Mouse (Mus musculus) heart, embryonic 14.5 days (tissue): Measurements from ENCODE around the gene Olfr316. TPM values are rescaled to one million over a fixed set of nuclear protein-coding genes. Genes with fewer than 3 reads are reported as not detected.
A peak's percentile ranks its signal among the peaks of the same experiment; 100 is the strongest.
"Not testable (repeated sequence)": the region's sequence is repeated elsewhere in the genome, so short reads cannot be mapped to it uniquely, and the experiment has no call there.

Experiments used
- ATAC-seq: fragments of 200-750 bp; cut with Nextera tagmentation; 2 replicates; pipeline ENCODE4 v1.8.0; 2017; ENCODE audit warnings: low read depth, moderate TSS enrichment; ENCODE audit not compliant: insufficient number of reproducible peaks, insufficient read depth, low FRiP score
- H3K27ac ChIP-seq, 2 experiments: fragments of 200-500 bp in 1 of 2; fragments of 300-500 bp in 1 of 2; sonication (generic) in 1 of 2; replicated peaks in 1 of 2; 2 replicates each; pipeline ENCODE4 v1.5.1; 2012 to 2014; ENCODE audit warnings: low read depth in 2 of 2, low read length in 2 of 2, control low read depth in 1 of 2, mild to moderate bottlenecking in 1 of 2, mixed read lengths in 1 of 2; ENCODE audit not compliant: control insufficient read depth in 1 of 2, insufficient read depth in 1 of 2
- H3K27me3 ChIP-seq: fragments of 300-500 bp; sonication (generic); 2 replicates; pipeline ENCODE4 v1.6.1; 2014; ENCODE audit warnings: mild to moderate bottlenecking, low read length, control low read depth; ENCODE audit not compliant: control insufficient read depth, insufficient read depth
- H3K36me3 ChIP-seq: fragments of 300-500 bp; sonication (generic); 2 replicates; pipeline ENCODE4 v1.6.1; 2014; ENCODE audit warnings: mild to moderate bottlenecking, control low read depth, low read length, mixed read lengths; ENCODE audit not compliant: control insufficient read depth, insufficient read depth
- H3K4me1 ChIP-seq, 2 experiments: fragments of 200-500 bp in 1 of 2; fragments of 300-500 bp in 1 of 2; sonication (generic) in 1 of 2; 2 replicates each; pipeline ENCODE4 v1.6.1; 2012 to 2014; ENCODE audit warnings: low read length in 2 of 2, control low read depth in 1 of 2, mixed read lengths in 1 of 2; ENCODE audit not compliant: control insufficient read depth in 2 of 2, insufficient read depth in 2 of 2
- H3K4me2 ChIP-seq: fragments of 300-500 bp; sonication (generic); 2 replicates; pipeline ENCODE4 v1.6.1; 2014; ENCODE audit warnings: mild to moderate bottlenecking, low read length
- H3K4me3 ChIP-seq, 2 experiments: fragments of 200-500 bp in 1 of 2; fragments of 300-500 bp in 1 of 2; sonication (generic) in 1 of 2; 2 replicates each; pipeline ENCODE4 v1.5.1; 2012 to 2014; ENCODE audit warnings: low read length in 2 of 2, mild to moderate bottlenecking in 2 of 2, control low read depth in 1 of 2, low read depth in 1 of 2, moderate library complexity in 1 of 2; ENCODE audit not compliant: control insufficient read depth in 1 of 2, insufficient read depth in 1 of 2
- H3K9ac ChIP-seq: fragments of 300-500 bp; sonication (generic); 2 replicates; pipeline ENCODE4 v1.6.1; 2014; ENCODE audit warnings: mild to moderate bottlenecking, low read length
- H3K9me3 ChIP-seq: fragments of 300-500 bp; sonication (generic); 2 replicates; pipeline ENCODE4 v1.6.1; 2016; ENCODE audit warnings: low read length, control low read depth; ENCODE audit not compliant: control insufficient read depth
- WGBS: fragments of 180-500 bp; shearing (Covaris S2); extraction: QIAGEN DNeasy Blood & Tissue Kit; methylation state at CpG from one replicate; pipeline ENCODE4 v1.1.7; 2014; 5-methylcytosine and 5-hydroxymethylcytosine counted together
- polyA plus RNA-seq: library from polyadenylated mRNA; unstranded; fragments of >200 nt; fragmentation: Nextera tagmentation; extraction: Ambion mirVana; gene quantifications from 2 replicates; pipeline ENCODE4 v1.2.1, GENCODE M21; 2014

The Olfr316 gene
- polyA plus RNA-seq, 1 experiment from 2014 or later, result not detected

DNA sequence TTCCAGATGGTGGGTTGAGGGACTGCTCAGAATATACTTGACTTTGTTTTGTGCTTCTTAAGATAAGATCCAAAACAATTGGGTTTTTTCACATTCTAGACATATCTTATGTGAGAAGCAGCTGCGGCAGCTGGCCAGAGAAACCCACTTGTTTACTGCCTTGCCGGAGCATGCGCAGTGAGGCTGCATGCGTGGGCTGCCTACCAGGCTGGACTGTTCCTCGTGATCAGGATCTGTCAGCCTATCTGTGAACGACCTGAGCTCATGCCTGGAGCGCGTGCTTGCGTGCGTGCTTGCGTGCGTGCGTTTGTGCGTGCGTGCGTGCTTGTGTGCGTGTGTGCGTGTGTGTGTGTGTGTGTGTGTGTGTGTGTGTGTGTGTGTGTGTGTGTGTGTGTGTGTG lies 1.4 kb upstream of the Olfr316 start:
- not testable (repeated sequence) for H3K9me3 ChIP-seq, H3K27me3 ChIP-seq, H3K4me1 ChIP-seq, H3K4me3 ChIP-seq, H3K9ac ChIP-seq, H3K36me3 ChIP-seq, ATAC-seq, H3K27ac ChIP-seq, H3K4me2 ChIP-seq
- WGBS, result 83% methylated on average over 18 of the region's 18 CpGs

- no peak within 1 kb of the TSS for H3K4me2 ChIP-seq
- no peaks in the 10 kb centered on the region for H3K9me3 ChIP-seq
- H3K27ac ChIP-seq, result no peak within 1 kb of the TSS
- no peaks in the 10 kb centered on the region for H3K27me3 ChIP-seq
- no peaks in the 10 kb centered on the region for H3K36me3 ChIP-seq
- no peak within 1 kb of the TSS for H3K9ac ChIP-seq
- no peak within 1 kb of the TSS for H3K4me3 ChIP-seq
- no peak for ATAC-seq
- H3K4me1 ChIP-seq, result no peaks in the 10 kb centered on the region
Measured at GRCm38 (mm10) chr11:58772888-58773287, 20.4 kb downstream of the Olfr316 start, which contains the start of gene Olfr315. TSS of gene Olfr315 (plus strand) at chr11:58773188.

DNA sequence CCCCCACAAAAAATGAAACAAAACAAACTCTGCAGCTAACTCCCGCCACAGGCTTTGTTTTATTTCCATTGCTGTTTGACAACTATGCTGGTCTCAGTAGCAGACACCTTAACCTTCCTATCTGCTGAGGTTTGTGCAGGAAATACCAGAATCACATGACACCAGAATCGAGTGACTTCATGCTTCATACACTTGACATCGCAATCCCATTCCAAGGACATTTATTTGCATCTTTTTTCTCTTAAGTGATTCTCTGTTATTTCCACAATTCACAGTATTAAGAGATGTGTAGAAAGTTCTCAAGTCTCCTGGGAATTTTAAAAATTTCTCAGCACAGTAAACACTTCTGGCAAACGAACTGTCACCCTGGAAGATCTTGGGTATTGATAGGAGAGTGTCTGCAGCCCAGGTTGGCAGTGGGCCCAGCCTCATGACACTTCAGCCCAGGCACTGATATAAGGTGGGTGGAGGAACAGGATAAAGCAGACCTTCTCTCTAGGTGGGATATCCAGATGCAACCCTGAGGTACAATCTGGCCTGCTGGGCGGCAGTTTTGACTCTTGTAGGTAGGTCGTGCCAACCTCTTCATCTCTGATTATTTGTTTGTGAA lies 30.1 kb downstream of the Olfr316 start, which contains the start of gene Olfr314:
Olfr314 (plus strand) TSS at position 473 of the 610 bp plus-strand sequence.
- H3K9me3 ChIP-seq, result no peaks in the 10 kb centered on the region
- no peak within 1 kb of the TSS for H3K9ac ChIP-seq
- no peak within 1 kb of the TSS for H3K27ac ChIP-seq
- peaks cover 0 to 13% of the 10 kb centered on the region in 2 experiments; a peak in 3 of 4 replicates for H3K4me1 ChIP-seq
- ATAC-seq, result no peak
- H3K36me3 ChIP-seq, result no peaks in the 10 kb centered on the region
- H3K4me2 ChIP-seq, result 0 out of 2 replicates have a peak within 1 kb of the TSS, but pooled peaks have one; percentile 5
- WGBS, result 48% methylated on average over 6 of the region's 6 CpGs
- H3K4me3 ChIP-seq, result no peak within 1 kb of the TSS
- no peaks in the 10 kb centered on the region for H3K27me3 ChIP-seq

DNA sequence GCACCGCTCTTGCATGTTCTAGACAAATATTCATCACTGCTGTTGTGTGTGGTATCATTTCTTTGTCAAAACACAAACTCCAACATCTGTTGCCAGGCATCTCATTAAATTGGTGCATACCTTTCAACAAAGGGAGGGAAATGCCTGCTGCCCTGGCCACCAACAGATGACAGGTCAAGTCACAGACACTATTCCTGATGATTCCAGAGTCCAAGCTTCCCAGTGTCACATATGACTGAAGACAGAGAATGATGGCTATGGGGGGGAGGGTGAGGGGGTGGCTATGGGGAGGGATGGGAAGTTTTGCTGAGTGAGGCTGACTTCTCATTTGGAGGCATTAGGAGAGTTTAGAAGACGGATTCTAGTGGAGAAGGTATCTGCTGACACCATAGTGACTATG lies 31.6 kb downstream of the Olfr316 start:
- Histone ChIP-seq H3K9ac (no peak overlapping the region), H3K9me3 (no peaks in the 10 kb centered on the region), H3K36me3 (no peaks in the 10 kb centered on the region), H3K4me2 (no peak overlapping the region), H3K27ac (no peak overlapping the region), H3K4me3 (no peak overlapping the region), H3K27me3 (no peaks in the 10 kb centered on the region), H3K4me1 (peaks cover 0 to 13% of the 10 kb centered on the region in 2 experiments; a peak in 3 of 4 replicates)
- WGBS, result 63% methylated on average over 2 of the region's 2 CpGs
- no peak for ATAC-seq

DNA sequence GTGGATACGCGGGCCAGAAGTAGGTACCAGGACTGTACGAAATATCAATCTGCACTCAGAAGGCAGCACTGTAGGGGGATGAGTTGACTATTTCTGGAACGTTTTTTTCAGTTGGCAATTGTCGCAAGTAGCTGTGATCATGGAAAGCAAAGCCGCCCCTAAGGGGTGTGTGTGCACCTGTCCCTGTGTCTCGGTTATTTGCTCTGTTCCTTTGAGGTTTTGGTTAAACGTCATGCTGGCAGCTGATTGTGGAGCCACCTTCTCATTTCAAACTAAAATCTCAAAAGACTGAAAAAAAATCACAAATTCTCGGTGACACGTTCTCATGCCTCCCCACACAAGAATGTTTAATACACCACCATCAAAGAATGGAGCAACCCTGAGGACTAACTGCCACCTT lies 35.1 kb downstream of the Olfr316 start:
- Histone ChIP-seq H3K4me1 (peaks cover 0 to 9% of the 10 kb centered on the region in 2 experiments; a peak in 3 of 4 replicates), H3K27ac (no peak overlapping the region), H3K27me3 (no peaks in the 10 kb centered on the region), H3K9me3 (no peaks in the 10 kb centered on the region), H3K4me2 (no peak overlapping the region), H3K9ac (no peak overlapping the region), H3K4me3 (no peak overlapping the region), H3K36me3 (no peaks in the 10 kb centered on the region)
- WGBS, result 82% methylated on average over 10 of the region's 10 CpGs
- no peak for ATAC-seq

DNA sequence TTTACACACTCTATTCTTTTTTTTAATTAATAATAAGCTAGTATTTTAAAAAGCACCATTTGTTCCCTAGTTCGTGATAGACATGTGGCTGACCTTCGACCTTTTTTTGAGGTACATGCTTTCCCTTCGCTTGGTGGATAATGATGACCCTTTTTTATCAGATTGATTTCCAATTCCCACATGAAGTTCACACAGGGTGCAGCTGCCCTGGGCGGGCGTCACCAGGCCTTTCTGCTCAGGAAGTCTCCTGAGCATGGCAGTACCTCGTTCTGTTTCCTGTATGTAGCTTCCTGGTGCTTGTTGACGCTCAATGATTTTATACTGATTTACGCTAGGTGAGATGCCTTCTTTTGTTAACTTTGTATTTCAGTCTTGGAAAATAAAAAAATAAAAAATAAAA lies 35.8 kb downstream of the Olfr316 start:
- no peaks in the 10 kb centered on the region for H3K9me3 ChIP-seq
- H3K9ac ChIP-seq, result no peak overlapping the region
- no peak for ATAC-seq
- no peak overlapping the region for H3K27ac ChIP-seq
- H3K36me3 ChIP-seq, result no peaks in the 10 kb centered on the region
- no peaks in the 10 kb centered on the region for H3K27me3 ChIP-seq
- 0 out of 4 replicates have a peak, but pooled peaks cover 0 to 6% of the 10 kb centered on the region in 2 experiments for H3K4me1 ChIP-seq
- WGBS, result 77% methylated on average over 8 of the region's 8 CpGs
- H3K4me2 ChIP-seq, result no peak overlapping the region
- no peak overlapping the region for H3K4me3 ChIP-seq

DNA sequence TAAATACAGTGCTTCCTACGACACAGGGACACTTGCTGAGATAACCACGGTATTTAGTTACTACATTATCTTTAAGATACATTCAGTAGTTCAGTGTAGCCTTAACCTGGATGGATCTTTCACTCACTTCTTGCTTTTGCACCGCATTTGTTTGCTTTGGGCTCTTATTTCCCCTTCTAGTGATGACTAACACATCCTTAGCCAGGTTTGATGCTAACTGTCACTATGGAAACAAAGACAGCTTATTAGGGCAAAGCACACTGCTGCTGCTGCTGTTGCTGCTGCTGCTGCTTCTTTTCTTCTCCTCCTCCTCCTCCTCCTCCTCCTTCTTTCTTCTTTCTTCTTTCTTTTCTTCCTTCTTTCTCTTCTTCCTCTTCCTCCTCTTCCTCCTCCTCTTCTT lies 37.0 kb downstream of the Olfr316 start:
- Histone ChIP-seq H3K27ac (no peak overlapping the region), H3K4me2 (no peak overlapping the region), H3K9ac (no peak overlapping the region), H3K9me3 (no peaks in the 10 kb centered on the region), H3K4me1 (0 out of 4 replicates have a peak, but pooled peaks cover 0 to under 1% of the 10 kb centered on the region in 2 experiments), H3K27me3 (no peaks in the 10 kb centered on the region), H3K4me3 (no peak overlapping the region), H3K36me3 (no peaks in the 10 kb centered on the region)
- 26% methylated on average over 3 of the region's 3 CpGs for WGBS
- ATAC-seq, result no peak

DNA sequence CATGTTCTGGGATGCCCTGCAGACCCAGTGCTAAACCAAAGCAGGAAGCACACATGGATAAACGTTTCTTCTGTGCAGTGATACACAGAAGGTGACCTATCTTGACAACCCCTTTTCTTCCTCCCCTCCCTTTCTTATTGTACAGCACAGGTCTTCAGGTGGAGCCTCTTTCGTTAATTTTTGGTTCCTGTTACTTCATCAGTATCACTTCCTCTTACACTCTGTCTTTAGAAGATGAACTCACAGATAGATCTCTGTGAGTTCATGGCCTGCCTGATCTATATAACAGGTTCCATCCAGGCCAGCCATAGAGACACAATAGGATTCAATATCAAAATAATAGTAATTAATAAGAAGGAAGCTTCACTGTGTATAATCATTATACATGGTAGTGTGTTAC lies 37.5 kb downstream of the Olfr316 start:
- Histone ChIP-seq H3K9ac (no peak overlapping the region), H3K4me1 (no peaks in the 10 kb centered on the region), H3K27me3 (no peaks in the 10 kb centered on the region), H3K36me3 (no peaks in the 10 kb centered on the region), H3K4me2 (no peak overlapping the region), H3K27ac (no peak overlapping the region), H3K9me3 (no peaks in the 10 kb centered on the region), H3K4me3 (no peak overlapping the region)
- WGBS, result 56% methylated on average over 2 of the region's 2 CpGs
- ATAC-seq, result no peak
